Mouse (Mus musculus) adrenal gland, adult 8-10 months (tissue): Measurements from ENCODE around the gene Olig1. TPM values are rescaled to one million over a fixed set of nuclear protein-coding genes. Genes with fewer than 3 reads are reported as not detected.

Experiments used
- DNase-seq: peaks from one replicate; pipeline ENCODE4 v3.0.0; 2022
- total RNA-seq, 4 experiments: library from RNA; stranded (reverse); gene quantifications; 2 replicates each; pipeline ENCODE4 v1.2.4; 2022

The Olig1 gene
- total RNA-seq, 4 experiments from 2014 or later, result 0.20 TPM; not detected in 3

- DNase-seq, result no peak
Measured at GRCm38 (mm10) chr16:91312921-91313320, 43.3 kb downstream of the Olig1 start.

- peak; percentile 52 for DNase-seq
Measured at GRCm38 (mm10) chr16:91314114-91314775, 44.7 kb downstream of the Olig1 start.

DNA sequence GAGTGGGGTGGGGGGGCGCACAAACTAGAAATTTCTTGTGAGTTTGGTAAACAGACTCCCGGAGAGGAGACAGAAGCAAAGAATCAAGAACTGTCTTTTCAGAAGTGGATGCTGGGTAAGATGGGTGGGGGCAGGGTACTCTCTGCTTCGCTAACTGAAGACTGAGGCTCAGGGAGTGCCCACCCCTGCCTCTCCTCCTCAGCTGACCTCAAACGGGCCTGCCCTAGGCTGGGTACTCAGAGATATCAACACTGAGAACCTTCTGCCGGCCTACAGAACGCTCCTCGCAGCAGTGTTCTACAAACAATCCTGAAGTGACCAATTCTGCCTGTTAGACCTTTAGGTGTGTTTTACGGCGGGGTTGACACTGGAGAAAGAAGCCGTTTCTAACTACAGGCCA lies 50.6 kb downstream of the Olig1 start:
- DNase-seq, result no peak

DNA sequence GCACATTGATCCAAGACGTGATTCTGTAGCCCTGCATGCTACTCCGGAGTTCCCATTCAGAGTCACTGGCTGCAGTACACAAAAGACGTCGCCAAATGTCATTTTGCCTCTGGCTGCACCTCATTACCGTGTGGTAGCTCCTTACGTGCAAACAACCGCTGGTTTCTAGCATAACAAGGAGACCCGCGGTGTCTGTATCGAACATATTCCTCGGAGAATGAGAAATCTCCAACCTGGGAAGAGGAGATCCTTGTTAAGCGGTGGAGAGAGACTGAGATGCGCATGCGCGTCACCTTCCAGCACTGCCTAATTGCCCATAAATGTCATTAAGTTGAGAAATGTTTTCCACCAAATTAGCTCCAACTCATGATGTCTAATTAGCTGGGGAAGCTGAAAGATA lies 51.0 kb downstream of the Olig1 start:
- DNase-seq, result no peak

Other genes with a start within 250 kb of the Olig1 start
- 10 to 100 TPM; 45.8 to 77.8 (median 53.7) TPM for gene Paxbp1, start 225.2 kb upstream of the Olig1 start, total RNA-seq
- under 1 TPM in 2 of 4 experiments, not detected in 2; 0.17 to 0.32 TPM for gene 4932438H23Rik, start 174.7 kb upstream of the Olig1 start, total RNA-seq
- gene Olig2, start 44.3 kb upstream of the Olig1 start, total RNA-seq, result not detected
- 100 to 1,000 TPM in 1 of 4 experiments, 10 to 100 TPM in 3; 83.7 to 103 (median 95.8) TPM for gene Ifnar2, start 103.0 kb downstream of the Olig1 start, total RNA-seq
- gene Gm21970, start 121.9 kb downstream of the Olig1 start, total RNA-seq, result under 1 TPM in 1 of 4 experiments, not detected in 3; 0.54 TPM
- gene Il10rb, start 136.4 kb downstream of the Olig1 start, total RNA-seq, result 100 to 1,000 TPM; 281 to 305 (median 301) TPM
- 10 to 100 TPM; 53.4 to 86.0 (median 68.6) TPM for gene Ifnar1, start 215.5 kb downstream of the Olig1 start, total RNA-seq